Mouse (Mus musculus) neural tube, embryonic 13.5 days (tissue): Measurements from ENCODE around the gene Msl3l2. TPM values are rescaled to one million over a fixed set of nuclear protein-coding genes. Genes with fewer than 3 reads are reported as not detected.

ENCODE experiments used
- ATAC-seq: fragments of 200-750 bp; cut with Nextera tagmentation; 2 replicates; pipeline ENCODE4 v1.8.0; 2017; ENCODE audit warnings: low read depth, mild to moderate bottlenecking, moderate TSS enrichment, moderate library complexity
- H3K27ac ChIP-seq: fragments of 300-500 bp; sonication (generic); replicated peaks from 2 replicates; pipeline ENCODE4 v1.5.1; 2015; ENCODE audit warnings: moderate library complexity, mild to moderate bottlenecking, inconsistent platforms
- H3K27me3 ChIP-seq: fragments of 300-500 bp; sonication (generic); 2 replicates; pipeline ENCODE4 v1.6.1; 2015; ENCODE audit warnings: mild to moderate bottlenecking, inconsistent platforms
- H3K36me3 ChIP-seq: fragments of 300-500 bp; sonication (generic); 2 replicates; pipeline ENCODE4 v1.6.1; 2015; ENCODE audit warnings: mild to moderate bottlenecking, inconsistent platforms
- H3K4me1 ChIP-seq: fragments of 300-500 bp; sonication (generic); replicated peaks from 2 replicates; pipeline ENCODE4 v1.6.1; 2015; ENCODE audit warnings: inconsistent platforms
- H3K4me2 ChIP-seq: fragments of 300-500 bp; sonication (generic); 2 replicates; pipeline ENCODE4 v1.6.1; 2015; ENCODE audit warnings: inconsistent platforms, mild to moderate bottlenecking, moderate library complexity
- H3K4me3 ChIP-seq: fragments of 300-500 bp; sonication (generic); 2 replicates; pipeline ENCODE4 v1.5.1; 2015; ENCODE audit warnings: mild to moderate bottlenecking, inconsistent platforms
- H3K9ac ChIP-seq: fragments of 300-500 bp; sonication (generic); 2 replicates; pipeline ENCODE4 v1.6.1; 2015; ENCODE audit warnings: moderate library complexity, mild to moderate bottlenecking, inconsistent platforms
- H3K9me3 ChIP-seq: fragments of 300-500 bp; sonication (generic); 2 replicates; pipeline ENCODE4 v1.6.1; 2016; ENCODE audit warnings: inconsistent platforms
- WGBS: fragments of 180-500 bp; shearing (Covaris S2); methylation state at CpG from one replicate; pipeline ENCODE4 v1.1.7; 2015; 5-methylcytosine and 5-hydroxymethylcytosine counted together
- polyA plus RNA-seq: library from polyadenylated mRNA; unstranded; fragments of >200 nt; fragmentation: Nextera tagmentation; extraction: Ambion mirVana; gene quantifications from 2 replicates; pipeline ENCODE4 v1.2.1, GENCODE M21; 2015

Gene Msl3l2
- 11.3 and 11.6 TPM in 2 replicates for polyA plus RNA-seq

GRCm38 (mm10) chr10:56106333-56106995, at the start of gene Msl3l2:
Gene Msl3l2 (plus strand): TSS chr10:56106917.
- H3K4me3 ChIP-seq = peak within 1 kb of the TSS; percentile 23
- no peaks in the 10 kb centered on the region for H3K9me3 ChIP-seq
- H3K4me2 ChIP-seq = peak within 1 kb of the TSS; percentile 38
- H3K27ac ChIP-seq = no peak within 1 kb of the TSS
- WGBS = 29% methylated on average over 18 of the region's 18 CpGs
- H3K4me1 ChIP-seq = peaks cover 5% of the 10 kb centered on the region; the same call in 1 of the 2 replicates
- H3K9ac ChIP-seq = peak within 1 kb of the TSS; percentile 31; the same call in 1 of the 2 replicates
- ATAC-seq = peak; percentile 72
- H3K27me3 ChIP-seq = no peaks in the 10 kb centered on the region
- no peaks in the 10 kb centered on the region for H3K36me3 ChIP-seq

GRCm38 (mm10) chr10:56058979-56059422, 47.7 kb upstream of the Msl3l2 start:
- peaks cover 9% of the 10 kb centered on the region; the same call in 1 of the 2 replicates for H3K4me1 ChIP-seq
- H3K4me2 ChIP-seq = no peak overlapping the region
- H3K27me3 ChIP-seq = no peaks in the 10 kb centered on the region
- H3K36me3 ChIP-seq = no peaks in the 10 kb centered on the region
- peak overlapping the region; percentile 57 for H3K27ac ChIP-seq
- WGBS = 21% methylated on average over 3 of the region's 3 CpGs
- no peak overlapping the region for H3K9ac ChIP-seq
- no peak overlapping the region for H3K4me3 ChIP-seq
- ATAC-seq = no peak
- no peaks in the 10 kb centered on the region for H3K9me3 ChIP-seq

GRCm38 (mm10) chr10:56061238-56061830, 45.4 kb upstream of the Msl3l2 start:
- H3K9ac ChIP-seq = no peak overlapping the region
- H3K4me2 ChIP-seq = no peak overlapping the region
- H3K4me1 ChIP-seq = peaks cover 9% of the 10 kb centered on the region; the same call in 1 of the 2 replicates
- no peak overlapping the region for H3K27ac ChIP-seq
- 87% methylated on average over 2 of the region's 2 CpGs for whole genome bisulfite sequencing
- no peaks in the 10 kb centered on the region for H3K36me3 ChIP-seq
- ATAC-seq = no peak
- H3K9me3 ChIP-seq = no peaks in the 10 kb centered on the region
- H3K27me3 ChIP-seq = no peaks in the 10 kb centered on the region
- no peak overlapping the region for H3K4me3 ChIP-seq

GRCm38 (mm10) chr10:56062746-56063145, 44.0 kb upstream of the Msl3l2 start:
- Histone ChIP-seq H3K4me1 (peaks cover 9% of the 10 kb centered on the region; the same call in 1 of the 2 replicates), H3K9ac (no peak overlapping the region), H3K27me3 (no peaks in the 10 kb centered on the region), H3K9me3 (no peaks in the 10 kb centered on the region), H3K27ac (no peak overlapping the region), H3K4me3 (no peak overlapping the region), H3K36me3 (no peaks in the 10 kb centered on the region), H3K4me2 (no peak overlapping the region)
- no peak for ATAC-seq
- 80% methylated on average over 2 of the region's 2 CpGs for WGBS

GRCm38 (mm10) chr10:56089714-56090113, 17.0 kb upstream of the Msl3l2 start:
- H3K27ac ChIP-seq = no peak overlapping the region
- no peaks in the 10 kb centered on the region for H3K27me3 ChIP-seq
- no peaks in the 10 kb centered on the region for H3K36me3 ChIP-seq
- no peak overlapping the region for H3K9ac ChIP-seq
- H3K4me3 ChIP-seq = no peak overlapping the region
- ATAC-seq = no peak
- no peak overlapping the region for H3K4me2 ChIP-seq
- H3K4me1 ChIP-seq = 0 out of 2 replicates have a peak, but pooled peaks cover 2% of the 10 kb centered on the region
- WGBS = 83% methylated on average over 4 of the region's 4 CpGs
- no peaks in the 10 kb centered on the region for H3K9me3 ChIP-seq

- peak; percentile 50; the same call in 1 of the 2 replicates for ATAC-seq
- WGBS = 48% methylated on average over 5 of the region's 5 CpGs
Observed at GRCm38 (mm10) chr10:56094586-56094985, 12.1 kb upstream of the Msl3l2 start.

GRCm38 (mm10) chr10:56096757-56097156, 10.0 kb upstream of the Msl3l2 start:
- no peaks in the 10 kb centered on the region for H3K27me3 ChIP-seq
- H3K4me2 ChIP-seq = no peak overlapping the region
- no peaks in the 10 kb centered on the region for H3K9me3 ChIP-seq
- no peak overlapping the region for H3K9ac ChIP-seq
- no peak for ATAC-seq
- H3K4me1 ChIP-seq = 0 out of 2 replicates have a peak, but pooled peaks cover 3% of the 10 kb centered on the region
- no peaks in the 10 kb centered on the region for H3K36me3 ChIP-seq
- no peak overlapping the region for H3K4me3 ChIP-seq
- H3K27ac ChIP-seq = no peak overlapping the region

More at GRCm38 (mm10) chr10:56094586-56094985, 12.1 kb upstream of the Msl3l2 start:
- H3K36me3 ChIP-seq = no peaks in the 10 kb centered on the region
- no peak overlapping the region for H3K27ac ChIP-seq
- H3K9me3 ChIP-seq = no peaks in the 10 kb centered on the region
- H3K4me2 ChIP-seq = no peak overlapping the region
- H3K27me3 ChIP-seq = no peaks in the 10 kb centered on the region
- no peak overlapping the region for H3K4me3 ChIP-seq
- 0 out of 2 replicates have a peak, but pooled peaks cover 3% of the 10 kb centered on the region for H3K4me1 ChIP-seq
- no peak overlapping the region for H3K9ac ChIP-seq

GRCm38 (mm10) chr10:56099126-56099525, 7.6 kb upstream of the Msl3l2 start:
- H3K9me3 ChIP-seq = no peaks in the 10 kb centered on the region

GRCm38 (mm10) chr10:56099641-56100310, 6.9 kb upstream of the Msl3l2 start:
- Histone ChIP-seq H3K4me1 (0 out of 2 replicates have a peak, but pooled peaks cover under 1% of the 10 kb centered on the region), H3K27ac (no peak overlapping the region), H3K4me2 (no peak overlapping the region), H3K27me3 (no peaks in the 10 kb centered on the region), H3K9ac (no peak overlapping the region), H3K36me3 (no peaks in the 10 kb centered on the region), H3K9me3 (no peaks in the 10 kb centered on the region), H3K4me3 (no peak overlapping the region)
- WGBS = 89% methylated on average over 3 of the region's 3 CpGs
- no peak for ATAC-seq

More at GRCm38 (mm10) chr10:56099126-56099525, 7.6 kb upstream of the Msl3l2 start:
- Histone ChIP-seq H3K4me3 (no peak overlapping the region), H3K9ac (no peak overlapping the region), H3K27ac (no peak overlapping the region), H3K4me1 (0 out of 2 replicates have a peak, but pooled peaks cover 3% of the 10 kb centered on the region), H3K27me3 (no peaks in the 10 kb centered on the region), H3K36me3 (no peaks in the 10 kb centered on the region), H3K4me2 (no peak overlapping the region)
- WGBS = 87% methylated on average over 3 of the region's 3 CpGs
- ATAC-seq = no peak

- H3K36me3 ChIP-seq = no peaks in the 10 kb centered on the region
- peaks cover 5% of the 10 kb centered on the region; the same call in 1 of the 2 replicates for H3K4me1 ChIP-seq
- no peaks in the 10 kb centered on the region for H3K27me3 ChIP-seq
- H3K9me3 ChIP-seq = no peaks in the 10 kb centered on the region
- H3K27ac ChIP-seq = no peak overlapping the region
- peak overlapping the region; percentile 38 for H3K4me2 ChIP-seq
- ATAC-seq = peak; percentile 19; the same call in 1 of the 2 replicates
- 39% methylated on average over 1 of the region's 1 CpGs for WGBS
- H3K4me3 ChIP-seq = peak overlapping the region; percentile 23
- peak overlapping the region; percentile 31; the same call in 1 of the 2 replicates for H3K9ac ChIP-seq
Observed at GRCm38 (mm10) chr10:56106996-56107334, 248 bp downstream of the Msl3l2 start.

GRCm38 (mm10) chr10:56114951-56115635, 8.4 kb downstream of the Msl3l2 start:
- H3K27ac ChIP-seq = peak overlapping the region; percentile 92
- H3K9ac ChIP-seq = peak overlapping the region; percentile 87
- ATAC-seq = peak; percentile 96
- H3K9me3 ChIP-seq = no peaks in the 10 kb centered on the region
- no peaks in the 10 kb centered on the region for H3K27me3 ChIP-seq
- WGBS = under 1% methylated on average over 43 of the region's 50 CpGs
- peaks cover 10% of the 10 kb centered on the region for H3K4me1 ChIP-seq
- peak overlapping the region; percentile 57 for H3K4me3 ChIP-seq
- peak overlapping the region; percentile 90 for H3K4me2 ChIP-seq
- no peaks in the 10 kb centered on the region for H3K36me3 ChIP-seq
